Mouse (Mus musculus) limb, embryonic 12.5 days (tissue): Measurements from ENCODE around the gene Pld2. TPM values are rescaled to one million over a fixed set of nuclear protein-coding genes. Genes with fewer than 3 reads are reported as not detected.

Experiments used
- ATAC-seq: fragments of 200-750 bp; cut with Nextera tagmentation; 2 replicates; pipeline ENCODE4 v1.8.0; 2017; ENCODE audit warnings: low read depth, moderate TSS enrichment; ENCODE audit not compliant: insufficient number of reproducible peaks, insufficient read depth, low FRiP score, low TSS enrichment
- H3K27ac ChIP-seq: fragments of 300-500 bp; sonication (generic); 2 replicates; pipeline ENCODE4 v1.5.1; 2016; ENCODE audit warnings: mild to moderate bottlenecking, moderate library complexity
- H3K27me3 ChIP-seq: fragments of 300-500 bp; sonication (generic); 2 replicates; pipeline ENCODE4 v1.6.1; 2016; ENCODE audit warnings: mild to moderate bottlenecking, moderate library complexity
- H3K36me3 ChIP-seq: fragments of 300-500 bp; sonication (generic); 2 replicates; pipeline ENCODE4 v1.6.1; 2016; ENCODE audit warnings: mild to moderate bottlenecking, moderate library complexity
- H3K4me1 ChIP-seq: fragments of 300-500 bp; sonication (generic); replicated peaks from 2 replicates; pipeline ENCODE4 v1.6.1; 2016
- H3K4me2 ChIP-seq: fragments of 300-500 bp; sonication (generic); 2 replicates; pipeline ENCODE4 v1.6.1; 2016; ENCODE audit warnings: mild to moderate bottlenecking, moderate library complexity
- H3K4me3 ChIP-seq: fragments of 300-500 bp; sonication (generic); replicated peaks from 2 replicates; pipeline ENCODE4 v1.5.1; 2016; ENCODE audit warnings: mild to moderate bottlenecking
- H3K9ac ChIP-seq: fragments of 300-500 bp; sonication (generic); replicated peaks from 2 replicates; pipeline ENCODE4 v1.6.1; 2016; ENCODE audit warnings: mild to moderate bottlenecking, moderate library complexity
- H3K9me3 ChIP-seq: fragments of 300-500 bp; sonication (generic); 2 replicates; pipeline ENCODE4 v1.6.1; 2016; ENCODE audit warnings: mild to moderate bottlenecking, moderate library complexity
- WGBS: fragments of 180-500 bp; shearing (Covaris S2); methylation state at CpG from one replicate; pipeline ENCODE4 v1.1.7; 2016; 5-methylcytosine and 5-hydroxymethylcytosine counted together
- polyA plus RNA-seq: library from polyadenylated mRNA; unstranded; fragments of >200 nt; fragmentation: Nextera tagmentation; extraction: Ambion mirVana; gene quantifications from 2 replicates; pipeline ENCODE4 v1.2.1, GENCODE M21; 2016

Gene Pld2
- 4.4 and 4.5 TPM in 2 replicates for polyA plus RNA-seq

DNA sequence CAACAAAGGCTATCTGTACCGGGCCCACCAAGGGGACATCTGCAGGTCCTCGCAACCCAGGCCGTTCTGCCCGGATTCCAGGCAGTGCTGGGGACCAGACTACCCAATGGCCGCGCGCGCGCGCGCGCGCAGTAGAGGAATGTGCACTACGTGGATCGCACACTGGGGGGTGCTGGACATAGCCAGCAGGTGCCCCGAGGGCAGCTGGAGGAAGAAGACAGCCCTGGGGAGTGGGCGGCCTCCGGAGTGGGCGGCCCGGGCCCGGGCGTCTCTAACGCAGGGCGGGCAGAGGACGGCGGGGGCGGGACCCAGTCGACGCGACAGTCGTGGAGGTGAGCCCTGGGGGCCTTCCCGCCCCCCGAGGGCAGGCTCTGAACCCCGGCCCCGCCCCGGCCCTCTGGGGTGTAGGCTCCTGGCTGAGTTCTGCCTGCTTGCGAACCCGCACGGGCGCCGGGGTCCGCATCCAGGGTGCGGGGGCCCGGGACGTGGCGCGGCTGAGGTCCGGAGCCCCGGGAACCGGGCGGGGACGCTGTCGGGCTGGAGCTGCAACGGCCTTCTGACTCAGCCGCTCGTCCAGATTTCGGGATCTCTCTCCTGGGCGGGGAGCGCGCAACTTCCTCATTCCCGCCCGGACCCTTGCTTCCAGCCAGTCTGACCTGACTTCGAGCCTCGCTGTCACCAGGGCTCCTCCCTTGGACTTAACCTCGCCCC lies at the start of gene Pld2:
Gene Pld2 (plus strand): TSS at position 188 of the 711 bp plus-strand sequence.
- peak; percentile 88 for ATAC-seq
- Histone ChIP-seq H3K9me3 (no peaks in the 10 kb centered on the region), H3K4me1 (no peaks in the 10 kb centered on the region), H3K27ac (no peak within 1 kb of the TSS), H3K36me3 (no peaks in the 10 kb centered on the region), H3K27me3 (peaks cover 54% of the 10 kb centered on the region), H3K4me2 (peak within 1 kb of the TSS; percentile 92), H3K4me3 (peak within 1 kb of the TSS; percentile 61), H3K9ac (peak within 1 kb of the TSS; percentile 72)
- under 1% methylated on average over 58 of the region's 65 CpGs for whole genome bisulfite sequencing

DNA sequence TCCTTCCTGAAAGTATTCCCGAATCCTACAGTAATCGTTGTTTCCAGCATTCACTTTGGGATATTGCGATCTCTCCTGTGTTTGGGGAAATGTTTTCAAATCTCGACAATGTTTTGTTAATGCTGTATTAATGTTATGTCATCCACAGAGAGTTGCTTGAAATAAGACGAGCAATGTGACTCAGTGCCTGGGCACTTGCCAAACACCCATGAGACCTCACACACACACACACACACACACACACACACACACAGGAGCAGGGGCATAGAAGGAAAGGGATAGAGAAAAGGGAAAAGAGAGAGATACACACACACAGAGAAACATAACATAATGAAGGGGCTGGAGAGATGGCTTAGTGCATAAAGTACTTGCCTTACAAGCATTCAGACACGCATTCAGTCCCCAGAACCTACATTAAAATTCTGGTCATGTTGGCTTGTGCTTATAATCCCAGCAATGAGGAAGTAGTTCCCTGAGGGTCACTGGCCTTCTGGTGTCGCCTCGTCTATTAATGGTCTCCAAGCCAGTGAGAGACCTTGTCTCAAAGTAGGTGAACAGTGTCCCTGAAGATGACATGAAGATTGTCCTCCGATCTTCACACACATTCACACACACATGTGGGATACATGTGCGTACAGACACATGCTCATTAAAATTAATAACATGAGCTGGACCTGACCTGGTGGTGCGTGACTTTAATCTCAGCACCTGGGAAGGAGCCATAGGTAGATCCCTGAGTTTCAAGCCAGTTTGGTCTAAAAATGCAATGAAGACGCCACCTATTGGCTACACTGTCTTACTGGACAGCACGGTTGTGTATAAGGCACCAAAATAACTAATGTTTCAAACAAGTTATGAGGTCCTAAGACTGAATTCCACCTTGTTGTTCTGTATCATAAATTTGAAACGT lies 40.0 kb upstream of the Pld2 start:
- 75% methylated on average over 14 of the region's 14 CpGs for WGBS

DNA sequence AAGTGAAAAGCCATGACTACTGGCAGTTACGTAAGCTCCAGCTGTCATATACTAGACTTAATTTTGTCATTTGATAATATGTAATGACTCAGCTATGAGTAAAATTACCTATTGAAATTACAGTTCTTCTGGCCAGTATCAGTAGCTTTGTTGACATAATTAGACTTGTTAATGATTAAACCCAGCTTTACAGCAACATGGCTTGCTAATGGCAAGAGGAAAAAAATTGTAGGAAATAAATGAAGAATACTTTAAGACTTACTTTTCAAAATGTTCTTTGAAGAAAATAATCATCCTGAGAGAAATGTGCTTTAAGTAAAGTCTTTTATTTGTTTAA lies 39.4 kb upstream of the Pld2 start:
- Histone ChIP-seq H3K4me2 (no peak overlapping the region), H3K27me3 (peaks cover 2% of the 10 kb centered on the region; the same call in 1 of the 2 replicates), H3K4me3 (no peak overlapping the region), H3K9ac (no peak overlapping the region), H3K36me3 (no peaks in the 10 kb centered on the region), H3K27ac (no peak overlapping the region), H3K9me3 (no peaks in the 10 kb centered on the region), H3K4me1 (no peaks in the 10 kb centered on the region)
- no peak for ATAC-seq
- 93% methylated on average over 1 of the region's 1 CpGs for WGBS

More for the DNA sequence above, 40.0 kb upstream of the Pld2 start:
- Histone ChIP-seq H3K9ac (no peak overlapping the region), H3K4me1 (no peaks in the 10 kb centered on the region), H3K9me3 (no peaks in the 10 kb centered on the region), H3K4me2 (no peak overlapping the region), H3K36me3 (no peaks in the 10 kb centered on the region), H3K4me3 (no peak overlapping the region), H3K27me3 (no peaks in the 10 kb centered on the region; the same call in 1 of the 2 replicates), H3K27ac (no peak overlapping the region)
- ATAC-seq = no peak

DNA sequence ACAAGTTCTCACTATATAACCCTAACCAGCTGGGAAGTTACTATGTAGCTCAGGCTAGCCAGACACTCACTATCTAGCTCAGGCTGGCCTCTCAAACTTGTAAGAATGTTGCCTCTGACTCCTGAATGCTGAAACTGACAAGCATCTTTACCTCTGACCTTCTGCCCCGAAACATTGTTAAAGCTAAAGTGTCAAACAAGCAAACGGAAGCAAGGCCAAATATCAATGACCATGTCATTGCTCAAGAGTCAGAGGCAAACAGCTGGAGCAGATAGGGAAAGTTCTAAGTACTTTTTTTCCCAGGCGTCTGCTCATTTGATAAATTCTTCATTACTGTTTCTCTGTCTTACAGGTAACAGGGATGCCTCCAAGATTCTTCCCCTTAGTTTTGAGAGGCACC lies 37.8 kb upstream of the Pld2 start:
- ATAC-seq = no peak
- Histone ChIP-seq H3K4me2 (no peak overlapping the region), H3K36me3 (no peaks in the 10 kb centered on the region), H3K4me1 (no peaks in the 10 kb centered on the region), H3K27ac (no peak overlapping the region), H3K4me3 (no peak overlapping the region), H3K9ac (no peak overlapping the region), H3K27me3 (peaks cover 5% of the 10 kb centered on the region; the same call in 1 of the 2 replicates), H3K9me3 (no peaks in the 10 kb centered on the region)
- WGBS = 64% methylated on average over 3 of the region's 3 CpGs

DNA sequence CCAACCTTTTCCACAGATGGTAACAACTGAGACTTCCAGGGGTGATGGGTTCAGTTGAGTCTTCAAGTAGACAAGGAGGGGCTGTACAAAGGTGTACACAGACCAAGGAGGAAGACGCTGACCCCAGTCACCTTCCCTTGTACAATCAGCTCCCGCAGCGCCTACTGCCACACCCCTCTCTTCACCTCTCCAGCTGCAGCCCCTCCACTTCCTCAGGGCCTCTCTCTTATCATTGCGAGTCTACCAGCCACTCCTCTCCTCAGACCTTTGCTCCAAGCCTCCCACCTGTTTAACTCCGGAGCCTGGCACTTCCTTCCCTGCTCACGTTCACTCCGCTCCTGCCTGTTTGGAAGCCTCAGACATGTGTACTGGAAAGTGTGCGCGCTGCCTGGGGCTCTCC lies 34.9 kb upstream of the Pld2 start, which contains the start of gene Tm4sf5:
Gene Tm4sf5 (plus strand): TSS at position 275 of the 400 bp plus-strand sequence.
- WGBS = 71% methylated on average over 9 of the region's 9 CpGs
- H3K9ac ChIP-seq = no peak within 1 kb of the TSS
- no peaks in the 10 kb centered on the region for H3K9me3 ChIP-seq
- no peak within 1 kb of the TSS for H3K27ac ChIP-seq
- peaks cover 13% of the 10 kb centered on the region for H3K27me3 ChIP-seq
- H3K36me3 ChIP-seq = no peaks in the 10 kb centered on the region
- H3K4me1 ChIP-seq = peaks cover 4% of the 10 kb centered on the region; the same call in 1 of the 2 replicates
- no peak within 1 kb of the TSS for H3K4me3 ChIP-seq
- H3K4me2 ChIP-seq = no peak within 1 kb of the TSS
- ATAC-seq = no peak

DNA sequence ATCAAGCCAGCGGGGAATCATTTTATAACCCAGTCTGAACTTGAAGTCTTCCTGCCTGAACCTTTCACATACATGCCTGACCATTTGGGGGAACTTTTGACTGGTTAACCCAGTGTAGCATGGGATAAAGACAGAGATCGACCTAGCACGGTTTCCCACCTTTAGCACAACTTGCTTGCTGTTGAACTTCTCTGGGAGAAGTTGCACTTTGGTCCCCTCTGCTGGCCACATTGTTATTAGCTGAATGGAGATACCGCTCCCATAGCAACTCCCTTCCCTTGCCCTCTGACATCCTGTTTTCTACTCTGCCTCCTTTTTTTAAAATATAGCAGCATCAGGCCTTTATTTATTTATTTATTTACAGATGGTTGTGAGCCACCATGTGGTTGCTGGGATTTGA lies 33.5 kb upstream of the Pld2 start:
- no peak for ATAC-seq
- Histone ChIP-seq H3K36me3 (no peaks in the 10 kb centered on the region), H3K27ac (no peak overlapping the region), H3K9me3 (no peaks in the 10 kb centered on the region), H3K4me2 (no peak overlapping the region), H3K9ac (no peak overlapping the region), H3K4me1 (peaks cover 4% of the 10 kb centered on the region; the same call in 1 of the 2 replicates), H3K4me3 (no peak overlapping the region), H3K27me3 (peaks cover 13% of the 10 kb centered on the region)
- 27% methylated on average over 4 of the region's 4 CpGs for WGBS

DNA sequence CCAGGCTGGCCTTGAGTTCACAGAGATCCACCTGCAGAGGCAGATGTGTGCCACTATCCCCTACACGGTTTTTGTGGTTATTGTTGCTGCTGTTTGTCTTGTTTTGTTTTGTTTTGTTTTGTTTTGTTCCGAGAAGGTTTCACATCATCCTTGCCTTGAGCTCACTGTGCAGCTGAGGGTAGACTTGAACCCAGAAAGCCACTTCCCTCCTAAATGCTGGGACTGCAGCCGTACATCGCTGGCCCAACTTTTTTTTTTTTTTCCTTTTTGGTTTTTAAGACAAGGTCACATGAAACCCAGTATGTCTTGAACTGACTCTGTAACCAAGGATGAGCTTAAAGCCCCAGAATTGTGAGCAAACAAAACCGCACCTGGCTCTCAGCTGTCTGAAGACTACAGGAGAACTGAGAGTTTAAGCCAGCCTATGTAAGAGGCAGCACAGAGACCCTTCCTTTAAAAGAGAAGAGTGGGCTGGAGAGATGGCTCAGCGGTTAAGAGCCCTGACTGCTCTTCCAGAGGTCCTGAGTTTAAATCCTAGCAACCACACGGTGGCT lies 32.8 kb upstream of the Pld2 start:
- ATAC-seq = no peak
- no peak overlapping the region for H3K4me3 ChIP-seq
- H3K36me3 ChIP-seq = no peaks in the 10 kb centered on the region
- 77% methylated on average over 7 of the region's 7 CpGs for WGBS
- H3K27me3 ChIP-seq = peaks cover 13% of the 10 kb centered on the region
- H3K4me2 ChIP-seq = no peak overlapping the region
- H3K4me1 ChIP-seq = peaks cover 4% of the 10 kb centered on the region; the same call in 1 of the 2 replicates
- H3K9ac ChIP-seq = no peak overlapping the region
- H3K27ac ChIP-seq = no peak overlapping the region
- H3K9me3 ChIP-seq = no peaks in the 10 kb centered on the region

DNA sequence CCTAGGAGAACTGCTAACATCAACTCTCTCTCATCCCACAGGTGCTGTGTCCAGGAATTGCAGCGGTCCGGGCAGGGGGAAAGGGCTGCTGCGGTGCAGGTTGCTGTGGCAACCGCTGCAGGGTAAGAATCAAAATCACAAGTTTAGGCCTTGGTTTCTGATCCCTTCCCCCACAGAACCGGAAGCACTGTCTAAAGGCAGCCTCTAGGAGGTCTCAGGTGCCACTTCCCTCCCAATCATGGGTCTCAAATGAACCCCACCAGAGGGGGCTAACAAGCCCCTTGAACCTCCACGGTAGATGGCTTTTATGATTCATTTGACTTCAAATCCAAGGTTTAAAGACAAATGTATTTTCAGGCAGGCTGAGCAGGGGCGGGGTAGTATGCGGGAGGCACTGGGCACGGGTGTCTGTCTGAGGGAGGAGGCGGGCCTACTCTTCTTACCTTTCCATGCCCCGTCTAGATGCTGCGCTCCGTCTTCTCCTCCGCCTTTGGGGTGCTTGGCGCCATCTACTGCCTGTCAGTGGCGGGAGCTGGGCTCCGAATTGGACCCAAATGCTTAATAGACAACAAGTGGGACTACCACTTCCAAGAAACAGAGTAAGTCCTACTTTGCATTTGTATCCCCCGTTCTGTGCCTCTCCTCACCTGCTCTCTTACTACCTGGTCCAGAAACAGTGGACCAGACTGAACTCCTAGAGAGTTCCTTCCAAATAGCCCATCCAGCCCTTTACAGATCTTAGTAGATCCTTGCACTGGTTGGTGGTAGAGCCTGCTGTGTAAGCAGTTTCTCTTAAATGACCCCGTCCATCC lies 29.9 kb upstream of the Pld2 start:
- WGBS = 8% methylated on average over 19 of the region's 19 CpGs
- Histone ChIP-seq H3K27me3 (peaks cover 13% of the 10 kb centered on the region), H3K4me2 (peak overlapping the region; percentile 45), H3K36me3 (no peaks in the 10 kb centered on the region), H3K4me1 (peaks cover 4% of the 10 kb centered on the region; the same call in 1 of the 2 replicates), H3K4me3 (0 out of 2 replicates have a peak overlapping the region, but pooled peaks have one; percentile 19), H3K9me3 (no peaks in the 10 kb centered on the region), H3K9ac (peak overlapping the region; percentile 18; the same call in 1 of the 2 replicates), H3K27ac (no peak overlapping the region)
- ATAC-seq = no peak

DNA sequence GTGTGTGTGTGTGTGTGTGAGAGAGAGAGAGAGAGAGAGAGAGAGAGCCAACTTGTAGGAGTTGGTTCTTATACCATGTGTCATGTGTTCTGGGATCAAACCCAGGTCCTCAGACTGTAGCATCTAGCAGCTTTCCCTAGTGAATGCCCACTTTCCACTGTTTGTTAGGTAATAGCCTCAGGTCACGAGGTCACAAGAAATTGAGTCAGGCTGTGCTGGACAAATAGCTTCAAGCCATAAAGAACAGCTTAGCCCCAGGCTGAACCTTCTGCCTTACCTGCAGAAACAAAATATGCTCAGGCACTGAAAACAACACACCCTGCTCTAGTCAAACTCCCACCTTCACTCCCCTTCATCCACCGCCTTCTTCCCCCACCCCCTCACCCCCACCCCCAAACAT lies 28.6 kb upstream of the Pld2 start:
- H3K27ac ChIP-seq = no peak overlapping the region
- WGBS = 57% methylated on average over 2 of the region's 2 CpGs
- no peak for ATAC-seq

DNA sequence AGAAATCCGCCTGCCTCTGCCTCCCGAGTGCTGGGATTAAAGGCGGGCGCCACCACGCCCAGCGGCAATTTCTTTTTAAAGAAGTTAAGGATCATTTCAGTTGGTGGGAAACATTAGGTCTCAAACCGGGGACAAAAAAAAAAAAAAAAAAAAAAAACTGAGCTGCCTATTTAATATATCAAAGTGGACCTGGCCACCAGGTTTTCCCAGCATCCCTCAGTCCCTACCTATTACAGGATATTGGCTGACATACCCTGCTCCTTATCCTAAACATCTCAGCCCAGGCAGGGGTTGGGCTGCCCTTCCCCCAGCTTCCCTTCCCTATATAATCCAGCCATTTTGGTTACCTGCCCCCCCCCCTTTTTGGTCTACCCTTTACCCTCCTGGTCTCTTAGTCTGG lies 28.0 kb upstream of the Pld2 start:
- no peak for ATAC-seq
- Histone ChIP-seq H3K27me3 (peaks cover 8% of the 10 kb centered on the region; the same call in 1 of the 2 replicates), H3K36me3 (no peaks in the 10 kb centered on the region), H3K4me3 (no peak overlapping the region), H3K27ac (no peak overlapping the region), H3K4me2 (no peak overlapping the region), H3K4me1 (peaks cover 4% of the 10 kb centered on the region; the same call in 1 of the 2 replicates), H3K9me3 (no peaks in the 10 kb centered on the region), H3K9ac (no peak overlapping the region)
- 89% methylated on average over 7 of the region's 7 CpGs for WGBS

More for the DNA sequence above, 28.6 kb upstream of the Pld2 start:
- H3K4me3 ChIP-seq = no peak overlapping the region
- peaks cover 4% of the 10 kb centered on the region; the same call in 1 of the 2 replicates for H3K4me1 ChIP-seq
- H3K36me3 ChIP-seq = no peaks in the 10 kb centered on the region
- H3K27me3 ChIP-seq = peaks cover 8% of the 10 kb centered on the region; the same call in 1 of the 2 replicates
- no peaks in the 10 kb centered on the region for H3K9me3 ChIP-seq
- no peak overlapping the region for H3K9ac ChIP-seq
- no peak overlapping the region for H3K4me2 ChIP-seq
